Mouse (Mus musculus) cortical plate, adult 2 months (tissue): Measurements from ENCODE around the gene Sorbs1. TPM values are rescaled to one million over a fixed set of nuclear protein-coding genes. Genes with fewer than 3 reads are reported as not detected.
A peak's percentile ranks its signal among the peaks of the same experiment; 100 is the strongest.

Experiments
- H3K27ac ChIP-seq: fragments of 200-500 bp; 2 replicates; pipeline ENCODE4 v1.5.1; 2012; ENCODE audit warnings: low read length, control low read depth, inconsistent platforms; ENCODE audit not compliant: insufficient read depth
- H3K4me1 ChIP-seq: fragments of 200-500 bp; 2 replicates; pipeline ENCODE4 v1.6.1; 2011; ENCODE audit warnings: low read length; ENCODE audit not compliant: control insufficient read depth, insufficient read depth
- H3K4me3 ChIP-seq: fragments of 200-500 bp; 2 replicates; pipeline ENCODE4 v1.5.1; 2011; ENCODE audit warnings: mild to moderate bottlenecking, low read length, control low read depth; ENCODE audit not compliant: insufficient read depth
- CTCF ChIP-seq: fragments of 200-500 bp; IDR thresholded peaks from 2 replicates; pipeline ENCODE4 v1.5.1; 2011; ENCODE audit warnings: mild to moderate bottlenecking, control low read depth, low read length; ENCODE audit not compliant: insufficient read depth; ENCODE audit errors: extremely low read depth
- POLR2A ChIP-seq: fragments of 200-500 bp; IDR thresholded peaks from 2 replicates; pipeline ENCODE4 v1.6.1; 2011; ENCODE audit warnings: mild to moderate bottlenecking, low read length, control low read depth; ENCODE audit not compliant: insufficient read depth; ENCODE audit errors: extremely low read depth
- polyA plus RNA-seq: library from polyadenylated mRNA; depleted of rRNA; stranded (reverse); fragments of >200 nt; gene quantifications from 2 replicates; pipeline ENCODE4 v1.2.3, GENCODE M21; 2012

Sorbs1 gene
- polyA plus RNA-seq, 1 experiment = 81.5 TPM

GRCm38 (mm10) chr19:40376566-40377281 lies 136.9 kb downstream of the Sorbs1 start:
- TF ChIP-seq CTCF = no peak
- TF ChIP-seq POLR2A = no peak
- H3K27ac ChIP-seq = no peak overlapping the region
- no peak overlapping the region for H3K4me3 ChIP-seq
- peaks cover 3% of the 10 kb centered on the region; the same call in 1 of the 2 replicates for H3K4me1 ChIP-seq

- H3K27ac ChIP-seq = no peak overlapping the region
These were observed 138.9 kb downstream of the Sorbs1 start for GRCm38 (mm10) chr19:40374720-40375119.

GRCm38 (mm10) chr19:40372679-40373078 lies 140.9 kb downstream of the Sorbs1 start:
- no peak overlapping the region for H3K4me3 ChIP-seq
- H3K27ac ChIP-seq = peak overlapping the region; percentile 74
- no peak for TF ChIP-seq POLR2A
- TF ChIP-seq CTCF = no peak
- peaks cover 12% of the 10 kb centered on the region for H3K4me1 ChIP-seq

More at GRCm38 (mm10) chr19:40374720-40375119, 138.9 kb downstream of the Sorbs1 start:
- TF ChIP-seq POLR2A = no peak
- TF ChIP-seq CTCF = no peak
- H3K4me3 ChIP-seq = no peak overlapping the region
- H3K4me1 ChIP-seq = peaks cover 12% of the 10 kb centered on the region

GRCm38 (mm10) chr19:40371866-40372265 lies 141.7 kb downstream of the Sorbs1 start:
- H3K4me3 ChIP-seq = no peak overlapping the region
- TF ChIP-seq CTCF (no peak), POLR2A (no peak)
- H3K27ac ChIP-seq = peak overlapping the region; percentile 74; the same call in 1 of the 2 replicates
- H3K4me1 ChIP-seq = peaks cover 12% of the 10 kb centered on the region

- peaks cover 16% of the 10 kb centered on the region for H3K4me1 ChIP-seq
- peak overlapping the region; percentile 8; the same call in 1 of the 2 replicates for H3K27ac ChIP-seq
- TF ChIP-seq CTCF = no peak
- TF ChIP-seq POLR2A = no peak
- no peak overlapping the region for H3K4me3 ChIP-seq
These were observed 143.4 kb downstream of the Sorbs1 start for GRCm38 (mm10) chr19:40369852-40370811.

GRCm38 (mm10) chr19:40368517-40368916 lies 145.1 kb downstream of the Sorbs1 start:
- no peak for TF ChIP-seq CTCF
- TF ChIP-seq POLR2A = no peak
- H3K27ac ChIP-seq = no peak overlapping the region
- no peak overlapping the region for H3K4me3 ChIP-seq

GRCm38 (mm10) chr19:40366163-40366941 lies 147.2 kb downstream of the Sorbs1 start:
- TF ChIP-seq POLR2A (peak; percentile 44; the same call in 1 of the 2 replicates), CTCF (no peak)
- Histone ChIP-seq H3K4me1 (peaks cover 11% of the 10 kb centered on the region), H3K27ac (0 out of 2 replicates have a peak overlapping the region, but pooled peaks have one; percentile 43), H3K4me3 (no peak overlapping the region)

More at GRCm38 (mm10) chr19:40368517-40368916, 145.1 kb downstream of the Sorbs1 start:
- H3K4me1 ChIP-seq = peaks cover 16% of the 10 kb centered on the region

- H3K4me1 ChIP-seq = peaks cover 14% of the 10 kb centered on the region
- H3K27ac ChIP-seq = 0 out of 2 replicates have a peak overlapping the region, but pooled peaks have one; percentile 47
- no peak overlapping the region for H3K4me3 ChIP-seq
- TF ChIP-seq CTCF (no peak), POLR2A (no peak)
These were observed 148.4 kb downstream of the Sorbs1 start for GRCm38 (mm10) chr19:40365137-40365536.

- H3K4me3 ChIP-seq = no peak overlapping the region
- no peak overlapping the region for H3K27ac ChIP-seq
- peaks cover 13% of the 10 kb centered on the region for H3K4me1 ChIP-seq
- no peak for TF ChIP-seq POLR2A
- TF ChIP-seq CTCF = no peak
These were observed 150.1 kb downstream of the Sorbs1 start for GRCm38 (mm10) chr19:40363447-40363846.
